Mouse (Mus musculus) testis, adult 2 months (tissue): ENCODE measurements around the gene Bub1b.

ENCODE experiments used
- CTCF ChIP-seq: fragments of 200-500 bp; IDR thresholded peaks from 2 replicates; pipeline ENCODE4 v1.5.1; 2012; ENCODE audit warnings: low read depth, mild to moderate bottlenecking, inconsistent platforms, low read length, moderate library complexity; ENCODE audit not compliant: control insufficient read depth, insufficient read depth, insufficient replicate concordance
- POLR2A ChIP-seq: fragments of 200-500 bp; IDR thresholded peaks from 2 replicates; pipeline ENCODE4 v1.6.1; 2012; ENCODE audit warnings: low read depth, mild to moderate bottlenecking, inconsistent platforms, low read length, moderate library complexity; ENCODE audit not compliant: control insufficient read depth

DNA sequence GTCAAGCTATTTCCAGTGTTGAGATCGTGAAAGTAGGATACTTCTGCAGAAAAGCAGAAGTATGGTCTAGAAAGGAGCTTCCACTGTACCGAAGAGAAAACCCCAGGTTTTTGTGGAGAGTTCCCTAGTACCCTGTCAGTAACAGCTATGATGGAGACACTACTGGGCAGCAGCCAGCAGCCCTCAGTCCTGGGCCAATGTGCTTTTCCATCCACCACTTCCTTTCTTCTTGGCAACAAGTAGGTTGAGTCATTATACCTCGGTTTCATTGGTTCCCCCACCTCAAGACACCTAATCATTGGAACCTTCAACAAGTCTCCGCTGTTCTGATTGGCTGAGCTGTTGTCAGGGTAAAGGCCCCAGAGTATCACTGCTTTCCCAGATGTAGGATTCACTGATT lies 6.9 kb upstream of the Bub1b start:
- TF ChIP-seq CTCF (no peak), POLR2A (no peak)
